Mouse (Mus musculus) kidney, embryonic 16.5 days (tissue): Measurements from ENCODE around the gene Fam189a1. TPM values are rescaled to one million over a fixed set of nuclear protein-coding genes. Genes with fewer than 3 reads are reported as not detected.
A peak's percentile ranks its signal among the peaks of the same experiment; 100 is the strongest.

Experiments used
- ATAC-seq: fragments of 200-750 bp; cut with Nextera tagmentation; 2 replicates; pipeline ENCODE4 v1.8.0; 2017; ENCODE audit warnings: moderate TSS enrichment; ENCODE audit not compliant: low FRiP score, low TSS enrichment
- H3K27ac ChIP-seq: fragments of 300-500 bp; sonication (generic); 2 replicates; pipeline ENCODE4 v1.5.1; 2014; ENCODE audit warnings: low read length
- H3K27me3 ChIP-seq: fragments of 300-500 bp; sonication (generic); 2 replicates; pipeline ENCODE4 v1.6.1; 2014; ENCODE audit warnings: low read length, control low read depth, mixed read lengths; ENCODE audit not compliant: insufficient read depth
- H3K36me3 ChIP-seq: fragments of 300-500 bp; sonication (generic); 2 replicates; pipeline ENCODE4 v1.6.1; 2014; ENCODE audit warnings: low read length, control low read depth, mixed read lengths; ENCODE audit not compliant: insufficient read depth
- H3K4me1 ChIP-seq: fragments of 300-500 bp; sonication (generic); 2 replicates; pipeline ENCODE4 v1.6.1; 2014; ENCODE audit warnings: low read length, control low read depth, mixed read lengths; ENCODE audit not compliant: insufficient read depth
- H3K4me2 ChIP-seq: fragments of 300-500 bp; sonication (generic); replicated peaks from 2 replicates; pipeline ENCODE4 v1.6.1; 2014; ENCODE audit warnings: low read depth, low read length
- H3K4me3 ChIP-seq: fragments of 300-500 bp; sonication (generic); 2 replicates; pipeline ENCODE4 v1.5.1; 2014; ENCODE audit warnings: mild to moderate bottlenecking, low read length
- H3K9ac ChIP-seq: fragments of 300-500 bp; sonication (generic); replicated peaks from 2 replicates; pipeline ENCODE4 v1.6.1; 2014; ENCODE audit warnings: low read length
- H3K9me3 ChIP-seq: fragments of 300-500 bp; sonication (generic); 2 replicates; pipeline ENCODE4 v1.6.1; 2016; ENCODE audit warnings: low read length, control low read depth
- WGBS: fragments of 180-500 bp; shearing (Covaris S2); extraction: QIAGEN DNeasy Blood & Tissue Kit; methylation state at CpG from one replicate; pipeline ENCODE4 v1.1.7; 2014; 5-methylcytosine and 5-hydroxymethylcytosine counted together
- polyA plus RNA-seq: library from polyadenylated mRNA; unstranded; fragments of >200 nt; fragmentation: Nextera tagmentation; extraction: Ambion mirVana; gene quantifications from 2 replicates; pipeline ENCODE4 v1.2.1, GENCODE M21; 2015

The Fam189a1 gene
- polyA plus RNA-seq, 1 experiment from 2014 or later: 0.20 TPM

- no peak for ATAC-seq
- Histone ChIP-seq H3K9ac (no peak overlapping the region), H3K9me3 (no peaks in the 10 kb centered on the region), H3K27ac (no peak overlapping the region), H3K4me3 (no peak overlapping the region), H3K4me2 (no peak overlapping the region), H3K36me3 (no peaks in the 10 kb centered on the region), H3K4me1 (no peaks in the 10 kb centered on the region), H3K27me3 (no peaks in the 10 kb centered on the region)
- 85% methylated on average over 12 of the region's 12 CpGs for WGBS
These were observed 299.8 kb downstream of the Fam189a1 start for GRCm38 (mm10) chr7:64856526-64857082.

GRCm38 (mm10) chr7:64855976-64856375 lies 300.4 kb downstream of the Fam189a1 start:
- H3K4me2 ChIP-seq: no peak overlapping the region
- 61% methylated on average over 15 of the region's 15 CpGs for WGBS

GRCm38 (mm10) chr7:64855389-64855927 lies 300.9 kb downstream of the Fam189a1 start:
- H3K27me3 ChIP-seq: no peaks in the 10 kb centered on the region
- no peak overlapping the region for H3K4me3 ChIP-seq
- H3K36me3 ChIP-seq: no peaks in the 10 kb centered on the region
- 76% methylated on average over 6 of the region's 10 CpGs for WGBS
- H3K27ac ChIP-seq: no peak overlapping the region
- H3K9ac ChIP-seq: no peak overlapping the region
- no peaks in the 10 kb centered on the region for H3K9me3 ChIP-seq
- no peak overlapping the region for H3K4me2 ChIP-seq
- no peaks in the 10 kb centered on the region for H3K4me1 ChIP-seq
- no peak for ATAC-seq

More at GRCm38 (mm10) chr7:64855976-64856375, 300.4 kb downstream of the Fam189a1 start:
- ATAC-seq: no peak
- no peak overlapping the region for H3K4me3 ChIP-seq
- no peaks in the 10 kb centered on the region for H3K9me3 ChIP-seq
- H3K27me3 ChIP-seq: no peaks in the 10 kb centered on the region
- no peaks in the 10 kb centered on the region for H3K36me3 ChIP-seq
- no peak overlapping the region for H3K9ac ChIP-seq
- H3K4me1 ChIP-seq: no peaks in the 10 kb centered on the region
- H3K27ac ChIP-seq: no peak overlapping the region

GRCm38 (mm10) chr7:64850791-64851190 lies 305.6 kb downstream of the Fam189a1 start:
- Histone ChIP-seq H3K9me3 (no peaks in the 10 kb centered on the region), H3K4me2 (no peak overlapping the region), H3K4me1 (no peaks in the 10 kb centered on the region), H3K4me3 (no peak overlapping the region), H3K27ac (no peak overlapping the region), H3K36me3 (no peaks in the 10 kb centered on the region), H3K27me3 (no peaks in the 10 kb centered on the region), H3K9ac (no peak overlapping the region)
- 23% methylated on average over 3 of the region's 3 CpGs for WGBS
- ATAC-seq: 0 out of 2 replicates have a peak, but pooled peaks have one; percentile 31

GRCm38 (mm10) chr7:64847366-64847899 lies 308.9 kb downstream of the Fam189a1 start:
- Histone ChIP-seq H3K4me3 (no peak overlapping the region), H3K4me2 (no peak overlapping the region), H3K27me3 (no peaks in the 10 kb centered on the region), H3K9ac (no peak overlapping the region), H3K9me3 (no peaks in the 10 kb centered on the region), H3K36me3 (no peaks in the 10 kb centered on the region), H3K4me1 (no peaks in the 10 kb centered on the region), H3K27ac (no peak overlapping the region)
- no peak for ATAC-seq
- 76% methylated on average over 5 of the region's 5 CpGs for WGBS

- H3K4me1 ChIP-seq: no peaks in the 10 kb centered on the region
- no peak overlapping the region for H3K27ac ChIP-seq
- H3K27me3 ChIP-seq: no peaks in the 10 kb centered on the region
- no peak overlapping the region for H3K4me3 ChIP-seq
- no peaks in the 10 kb centered on the region for H3K9me3 ChIP-seq
- no peaks in the 10 kb centered on the region for H3K36me3 ChIP-seq
- H3K9ac ChIP-seq: no peak overlapping the region
- no peak for ATAC-seq
- 84% methylated on average over 3 of the region's 3 CpGs for WGBS
- no peak overlapping the region for H3K4me2 ChIP-seq
These were observed 310.3 kb downstream of the Fam189a1 start for GRCm38 (mm10) chr7:64846061-64846460.

- no peak overlapping the region for H3K4me2 ChIP-seq
- H3K4me3 ChIP-seq: no peak overlapping the region
- no peak overlapping the region for H3K9ac ChIP-seq
- no peaks in the 10 kb centered on the region for H3K9me3 ChIP-seq
- no peaks in the 10 kb centered on the region for H3K36me3 ChIP-seq
- no peak overlapping the region for H3K27ac ChIP-seq
- no peaks in the 10 kb centered on the region; the same call in 1 of the 2 replicates for H3K4me1 ChIP-seq
- no peaks in the 10 kb centered on the region for H3K27me3 ChIP-seq
- ATAC-seq: no peak
- 65% methylated on average over 10 of the region's 10 CpGs for WGBS
These were observed 315.3 kb downstream of the Fam189a1 start for GRCm38 (mm10) chr7:64840946-64841659.

GRCm38 (mm10) chr7:64840576-64840895 lies 315.8 kb downstream of the Fam189a1 start:
- H3K36me3 ChIP-seq: no peaks in the 10 kb centered on the region
- WGBS: 67% methylated on average over 1 of the region's 1 CpGs
- H3K9me3 ChIP-seq: no peaks in the 10 kb centered on the region
- H3K4me3 ChIP-seq: peak overlapping the region; percentile 35
- ATAC-seq: no peak
- peak overlapping the region; percentile 50; the same call in 1 of the 2 replicates for H3K9ac ChIP-seq
- no peaks in the 10 kb centered on the region; the same call in 1 of the 2 replicates for H3K4me1 ChIP-seq
- no peaks in the 10 kb centered on the region for H3K27me3 ChIP-seq
- H3K27ac ChIP-seq: no peak overlapping the region
- peak overlapping the region; percentile 62 for H3K4me2 ChIP-seq

GRCm38 (mm10) chr7:64839801-64840575 lies 316.4 kb downstream of the Fam189a1 start:
- H3K4me3 ChIP-seq: peak overlapping the region; percentile 35
- no peak overlapping the region; the same call in 1 of the 2 replicates for H3K27ac ChIP-seq
- H3K36me3 ChIP-seq: no peaks in the 10 kb centered on the region
- peak overlapping the region; percentile 50 for H3K9ac ChIP-seq
- ATAC-seq: peak; percentile 96
- peak overlapping the region; percentile 62 for H3K4me2 ChIP-seq
- 1% methylated on average over 21 of the region's 21 CpGs for WGBS
- no peaks in the 10 kb centered on the region for H3K9me3 ChIP-seq
- H3K4me1 ChIP-seq: no peaks in the 10 kb centered on the region; the same call in 1 of the 2 replicates
- H3K27me3 ChIP-seq: no peaks in the 10 kb centered on the region
